ENCODE assay signal across 29 mouse cellular contexts in the genomic region with DNA sequence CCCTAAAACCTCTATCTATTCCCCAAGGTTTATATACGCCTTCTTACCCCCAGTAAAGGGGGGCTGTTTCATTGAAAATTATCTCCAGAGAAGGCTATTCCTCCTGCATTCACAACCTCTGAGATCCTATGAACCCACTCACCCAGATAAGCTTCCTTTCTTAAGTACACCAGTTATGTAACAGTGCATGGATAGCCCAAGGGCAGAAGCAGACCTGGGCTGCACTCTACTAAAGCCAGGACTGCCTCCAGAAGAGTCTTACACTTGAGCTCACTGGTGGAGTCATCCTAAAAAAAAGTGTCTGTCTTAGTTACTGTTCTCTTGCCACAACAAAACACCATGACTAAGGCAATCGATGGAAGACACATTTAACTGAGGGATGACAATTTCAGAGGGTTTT.
"Had no signal": no experiment of that assay in that cellular context is flagged by ENCODE, and none has a peak within 500 bp of the region (broad histone marks: within the 10 kb centered on the region; RNA-seq: fewer than 3 reads in every experiment).

No protein-coding gene starts in this region.

- H3K27me3 ChIP-seq: heart, embryonic 12.5 days; heart, embryonic 13.5 days; heart, embryonic 15.5 days; hindbrain, embryonic 12.5 days; hindbrain, embryonic 13.5 days; hindbrain, embryonic 15.5 days; intestine, embryonic 15.5 days; kidney, embryonic 15.5 days had no signal

- ATAC-seq: hindbrain, embryonic 16.5 days; hindbrain, postnatal 0 days; inflammation-experienced regulatory T-cells, adult 6 months; intestine, embryonic 15.5 days; intestine, embryonic 16.5 days; intestine, postnatal 0 days had no signal

- DNase-seq: heart, postnatal 10 days; heart, postnatal 14 days; heart, postnatal 36 days; heart, postnatal 4 days; kidney, adult 11 months; kidney, adult 18-20 months; kidney, adult 2 months; kidney, adult 8-10 months; kidney, adult 9 months; kidney, postnatal 10 days; kidney, postnatal 14 days; kidney, postnatal 25 days; kidney, postnatal 36 days; kidney, postnatal 4 days; layer of hippocampus, adult 9-11 months; layer of hippocampus, postnatal 36 days had no signal
